ENCODE assay signal across 32 mouse cellular contexts in the genomic region with DNA sequence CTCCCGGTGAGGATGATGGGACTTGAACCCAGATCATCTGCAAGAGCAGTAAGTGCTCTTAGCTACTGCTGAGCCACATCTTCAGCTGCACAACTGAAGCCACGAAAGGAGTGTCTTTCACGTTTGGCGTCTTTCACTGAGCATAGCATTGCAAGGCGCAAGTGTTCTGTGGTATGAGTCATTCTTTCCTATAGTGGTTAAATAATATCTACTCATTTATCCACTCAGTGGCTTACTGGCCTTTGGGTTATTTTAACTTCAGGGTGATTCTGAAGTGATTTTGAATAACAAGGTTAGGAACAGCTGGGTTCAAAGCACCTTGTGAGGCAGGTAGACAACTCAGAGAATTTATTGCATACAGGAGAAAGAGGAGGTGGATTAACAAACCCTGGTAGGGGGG. TPM values are rescaled to one million over a fixed set of nuclear protein-coding genes. Genes with fewer than 3 reads are reported as not detected.
A peak's percentile ranks its signal among the peaks of the same experiment; 100 is the strongest.
DNase-seq lines count a peak whose midpoint lies in the region; ATAC-seq and TF ChIP-seq lines count a peak whose summit lies in the region.
"Had no signal": no experiment of that assay in that cellular context is flagged by ENCODE, and none has a peak within 500 bp of the region (broad histone marks: within the 10 kb centered on the region; RNA-seq: fewer than 3 reads in every experiment).

No protein-coding gene starts in this region.

- TF ChIP-seq CTCF in lung, adult 2 months (IDR thresholded peaks at IDR 0.05; ENCODE audit: insufficient read depth, low read length), result no peak
- TF ChIP-seq CTCF in thymus, adult 2 months (IDR thresholded peaks at IDR 0.05; ENCODE audit: borderline replicate concordance, control insufficient read depth, extremely low read depth, insufficient read depth, low read length, poor library complexity), result no peak

- H3K27me3 ChIP-seq in thymus, adult 2 months (ENCODE audit: control insufficient read depth, insufficient read depth, low read length), result no peaks in the 10 kb centered on the region
- H3K27me3 ChIP-seq: embryonic facial prominence, embryonic 13.5 days; forebrain, embryonic 12.5 days; forebrain, embryonic 15.5 days; heart, embryonic 12.5 days; heart, embryonic 15.5 days; hindbrain, embryonic 13.5 days; Patski had no signal

- H3K36me3 ChIP-seq in thymus, adult 2 months (ENCODE audit: control insufficient read depth, insufficient read depth, low read length), result no peaks in the 10 kb centered on the region
- H3K36me3 ChIP-seq: embryonic facial prominence, embryonic 10.5 days; embryonic facial prominence, embryonic 13.5 days; forebrain, embryonic 12.5 days; forebrain, embryonic 15.5 days; G1E; heart, embryonic 12.5 days; heart, embryonic 15.5 days; hindbrain, embryonic 10.5 days; hindbrain, embryonic 13.5 days had no signal

- no peak for TF ChIP-seq POLR2A in lung, adult 2 months (IDR thresholded peaks at IDR 0.05; ENCODE audit: borderline replicate concordance, extremely low read depth, low read depth, low read length)
- no peak for TF ChIP-seq POLR2A in thymus, adult 2 months (IDR thresholded peaks at IDR 0.05; ENCODE audit: control insufficient read depth, extremely low read depth, insufficient read depth, low read length, poor library complexity)

- no peaks in the 10 kb centered on the region for H3K4me1 ChIP-seq in lung, adult 2 months (ENCODE audit: control insufficient read depth, insufficient read depth, low read length)
- H3K4me1 ChIP-seq in thymus, adult 2 months (replicated peaks; ENCODE audit: control insufficient read depth, insufficient read depth, low read length), result peaks cover 6% of the 10 kb centered on the region
- H3K4me1 ChIP-seq: forebrain, embryonic 12.5 days; forebrain, embryonic 15.5 days; hindbrain, embryonic 10.5 days had no signal

- ATAC-seq in CD4-positive, CD25-positive, alpha-beta regulatory T cell, adult 4 months, result peak; percentile 92
- ATAC-seq: forebrain, embryonic 15.5 days; hindbrain, embryonic 16.5 days; intestine, postnatal 0 days; Patski had no signal

- intact Hi-C loops in left cerebral cortex, postnatal 36 days (cut with DNase I), result no loop called here

- no peak overlapping the region for H3K4me3 ChIP-seq in lung, adult 2 months (replicated peaks; ENCODE audit: extremely low read depth, low read depth, low read length)
- H3K4me3 ChIP-seq in thymus, adult 2 months (ENCODE audit: control insufficient read depth, insufficient read depth, low read length), result no peak overlapping the region
- H3K4me3 ChIP-seq: embryonic facial prominence, embryonic 10.5 days; embryonic facial prominence, embryonic 13.5 days; erythroblast, embryonic 14.5 days; forebrain, embryonic 12.5 days; forebrain, embryonic 15.5 days; gastrocnemius, adult 2 months; heart, embryonic 12.5 days; heart, embryonic 15.5 days; hindbrain, embryonic 10.5 days; hindbrain, embryonic 13.5 days had no signal

- H3K27ac ChIP-seq in thymus, adult 2 months (ENCODE audit: control insufficient read depth, insufficient read depth, low read length), result no peak overlapping the region
- H3K27ac ChIP-seq: embryonic facial prominence, embryonic 10.5 days; embryonic facial prominence, embryonic 13.5 days; forebrain, embryonic 12.5 days; forebrain, embryonic 15.5 days; gastrocnemius, adult 2 months; heart, embryonic 15.5 days; hindbrain, embryonic 10.5 days; hindbrain, embryonic 13.5 days had no signal

- 78% methylated on average over 5 of the region's 5 CpGs for WGBS in lung, adult 2 months
- WGBS in thymus, adult 2 months, result 87% methylated on average over 5 of the region's 5 CpGs

- peak; percentile 84 for DNase-seq in 416B (ENCODE audit: low read depth)
- peak; percentile 26 for DNase-seq in induced T-regulatory cell, adult 2 months (ENCODE audit: low read depth)
- DNase-seq in lung, adult 2 months, result no peak
- no peak for DNase-seq in thymus, adult 2 months
- no peak for DNase-seq in testis, postnatal 10 days (ENCODE audit: low spot score)
- DNase-seq in left cerebral cortex, postnatal 36 days (ENCODE audit: low spot score in 2 of 2), result no peak
- DNase-seq: adrenal gland, adult 8-10 months; adrenal gland, postnatal 25 days; cerebellum, adult 11-12 months; cerebellum, adult 8-10 months; cerebellum, postnatal 10 days; cerebellum, postnatal 36 days; embryo, embryonic 11 days; gastrocnemius, adult 2 months; gastrocnemius, postnatal 14 days; heart, adult 18-20 months; heart, postnatal 10 days; heart, postnatal 36 days had no signal

RNA-seq across cellular contexts. Expression of a gene that starts 8.1 kb away (rescaled TPM):
- 10 to 100 TPM; 28.7 to 30.9 TPM for polyA plus RNA-seq in CD4-positive, CD25-positive, alpha-beta regulatory T cell, adult 4 months (2017; shearing (Covaris generic))
- polyA plus RNA-seq in lung, adult 2 months (2012; rRNA removed), result 19.1 and 22.2 TPM in 2 replicates
- polyA plus RNA-seq in thymus, adult 2 months (2012; rRNA removed), result 45.5 and 48.0 TPM in 2 replicates
- total RNA-seq in left cerebral cortex, postnatal 36 days (2021), result 10 to 100 TPM; 43.4 to 58.7 TPM

Comparison
In these comparisons a context has a peak if more than half of its experiments do, and no peak if none do; other contexts are left out.
1. DNase-seq: peak in 416B (single experiment) and induced T-regulatory cell, adult 2 months (single experiment); none in lung, adult 2 months (single experiment), thymus, adult 2 months (single experiment), testis, postnatal 10 days (single experiment) and left cerebral cortex, postnatal 36 days (0 of 2).